Mouse (Mus musculus) adrenal gland, adult 18-20 months (tissue): ENCODE measurements around the gene Asphd2. TPM values are rescaled to one million over a fixed set of nuclear protein-coding genes. Genes with fewer than 3 reads are reported as not detected.
A peak's percentile ranks its signal among the peaks of the same experiment; 100 is the strongest.
"Not testable (repeated sequence)": the region's sequence is repeated elsewhere in the genome, so short reads cannot be mapped to it uniquely, and the experiment has no call there.

Experiments
- DNase-seq, 2 experiments: peaks; one replicate each; pipeline ENCODE4 v3.0.0; 2021 to 2022; ENCODE audit warnings: low spot score in 2 of 2
- long read RNA-seq, 2 experiments: library from polyadenylated mRNA; stranded (forward); transcript quantifications; one replicate each; pipeline ENCODE4 v2.0.0; 2021
- total RNA-seq, 2 experiments: library from RNA; stranded (reverse); gene quantifications; 1 replicate in 1 of 2; 2 replicates in 1 of 2; pipeline ENCODE4 v1.2.3; 2021

Gene Asphd2
- total RNA-seq = 1 to 10 TPM; 3.4 to 4.3 TPM
- long read RNA-seq, experiment 1, partial matches to known transcripts = 0 of 6 reads
- long read RNA-seq, experiment 1, other reads (novel, unspliced or antisense) = 6 of 6 reads
- long read RNA-seq, experiment 2, partial matches to known transcripts = 0 of 17 reads
- long read RNA-seq, experiment 2, other reads (novel, unspliced or antisense) = 16 of 17 reads

- DNase-seq = no peak
These were observed at the start of gene Asphd2 for GRCm38 (mm10) chr5:112394779-112395443. Gene Asphd2 (minus strand): TSS chr5:112394866.

- no peak for DNase-seq
These were observed 43.9 kb upstream of the Asphd2 start for GRCm38 (mm10) chr5:112438535-112438934.

- peak; percentile 76 to 77 for DNase-seq
These were observed 38.3 kb upstream of the Asphd2 start for GRCm38 (mm10) chr5:112433004-112433403.

- DNase-seq = no peak
These were observed 37.4 kb upstream of the Asphd2 start for GRCm38 (mm10) chr5:112432033-112432432.

DNA sequence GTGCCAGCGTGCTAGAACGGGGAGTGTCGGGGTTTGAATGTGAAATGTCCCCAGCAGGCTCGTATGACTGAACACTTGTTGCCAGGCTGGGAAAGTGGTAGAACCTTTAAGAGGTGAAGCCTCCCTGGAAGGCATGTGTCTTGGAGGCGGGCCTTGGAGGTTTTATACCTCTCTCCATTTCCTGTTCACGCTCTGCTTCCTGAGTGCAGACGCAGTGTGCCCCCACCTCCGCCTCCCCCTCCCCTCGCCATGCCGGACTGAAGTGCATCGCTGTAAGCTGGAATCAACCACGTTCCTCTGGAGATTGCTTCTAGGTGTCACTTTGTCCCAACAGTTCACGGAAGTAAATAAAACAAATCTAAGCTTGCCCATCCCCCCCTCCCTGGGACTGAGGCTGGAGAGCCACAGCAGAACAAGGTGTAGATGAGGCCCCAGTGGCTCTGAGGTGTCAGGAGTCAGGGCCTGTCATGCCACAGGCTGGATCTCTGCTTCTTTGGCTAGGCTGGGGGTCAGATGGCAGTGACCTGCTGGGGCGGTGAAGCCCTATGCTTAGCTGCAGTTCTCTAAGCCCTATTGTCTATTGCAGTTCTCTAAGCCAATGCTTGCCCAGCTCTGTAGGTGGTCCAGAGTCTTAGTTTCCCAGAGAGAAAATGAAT lies 36.6 kb upstream of the Asphd2 start:
- DNase-seq = no peak

DNA sequence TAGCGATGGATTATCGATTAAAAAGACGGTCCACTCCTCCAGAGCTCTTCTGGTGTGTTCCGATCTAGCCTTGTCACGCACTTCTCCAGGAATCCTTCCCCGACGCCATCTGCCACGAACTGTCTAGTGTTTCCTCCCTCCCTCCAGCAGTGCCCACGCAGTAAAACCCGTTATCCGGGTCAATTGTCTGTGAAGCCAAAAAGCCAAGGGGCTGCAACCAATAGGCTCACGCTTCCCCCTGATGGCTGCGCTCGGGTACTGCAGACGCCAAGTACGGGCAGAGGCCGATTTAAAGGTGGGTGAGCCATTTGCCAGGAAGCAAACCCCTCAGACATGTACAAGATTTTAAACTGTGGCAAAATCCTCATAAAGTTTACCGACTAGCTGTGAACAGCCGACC lies 34.3 kb upstream of the Asphd2 start:
- DNase-seq = peak; percentile 61 to 65

- DNase-seq = peak; percentile 66 to 67
These were observed 32.6 kb upstream of the Asphd2 start for GRCm38 (mm10) chr5:112427283-112427682.

DNA sequence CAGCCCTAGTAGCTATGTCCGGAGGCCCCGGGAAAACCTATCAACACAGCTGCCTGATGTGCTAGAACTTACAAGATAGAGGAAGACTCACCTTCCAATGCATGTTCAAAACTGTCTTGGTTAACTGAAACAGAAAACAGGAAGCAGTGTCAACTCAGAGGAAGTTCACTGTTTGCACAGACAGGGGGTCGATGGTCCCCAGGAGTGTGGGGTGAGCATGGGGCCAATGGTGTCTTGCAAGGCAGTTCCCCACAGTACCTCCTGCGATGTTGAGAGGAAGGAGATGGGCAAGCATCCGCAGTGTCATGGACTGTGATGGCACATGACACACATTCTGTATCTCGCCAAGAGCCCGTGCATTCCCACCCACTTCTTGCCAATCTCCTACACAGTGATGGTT lies 32.0 kb upstream of the Asphd2 start:
- DNase-seq = peak in 1 of 2 experiments; percentile 6

DNA sequence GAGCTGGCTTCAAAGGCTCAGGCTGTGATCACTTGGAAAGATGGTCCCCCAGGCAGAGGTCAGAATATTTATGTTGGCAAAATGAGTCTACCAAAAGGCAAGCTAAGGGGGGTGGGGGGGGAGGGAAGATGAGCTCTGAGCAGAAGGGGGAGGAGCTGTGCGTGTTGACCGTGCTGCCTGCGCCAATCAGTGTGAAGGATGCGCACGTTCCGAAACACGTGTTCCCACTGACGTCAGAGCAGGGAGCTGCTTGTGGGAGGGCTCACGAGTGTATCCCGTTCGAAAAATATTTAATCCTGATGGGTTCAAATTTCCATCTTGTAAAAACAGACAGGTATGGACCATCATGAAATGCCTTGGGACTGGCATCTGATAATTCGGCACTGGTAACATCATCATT lies 24.9 kb upstream of the Asphd2 start:
- DNase-seq = no peak

DNA sequence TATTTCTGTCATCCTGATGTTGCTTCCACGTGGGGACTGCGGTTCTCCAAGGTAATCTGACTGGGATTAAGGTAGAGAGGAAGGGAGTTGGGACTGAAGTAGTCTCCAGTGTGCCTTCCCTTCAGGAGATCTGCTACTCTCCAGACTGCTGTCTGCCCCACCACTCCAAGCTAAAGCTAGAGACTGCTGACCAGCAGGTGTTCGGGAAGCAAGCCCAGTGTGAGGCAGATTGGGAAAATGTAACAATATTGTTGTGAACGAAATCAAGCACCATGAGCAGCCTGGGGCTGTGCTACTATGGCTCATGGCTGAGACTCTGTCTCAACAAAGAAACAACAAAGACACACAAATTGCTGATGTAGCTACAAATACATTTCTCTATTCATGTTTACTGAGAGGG lies 23.4 kb upstream of the Asphd2 start:
- no peak for DNase-seq

DNA sequence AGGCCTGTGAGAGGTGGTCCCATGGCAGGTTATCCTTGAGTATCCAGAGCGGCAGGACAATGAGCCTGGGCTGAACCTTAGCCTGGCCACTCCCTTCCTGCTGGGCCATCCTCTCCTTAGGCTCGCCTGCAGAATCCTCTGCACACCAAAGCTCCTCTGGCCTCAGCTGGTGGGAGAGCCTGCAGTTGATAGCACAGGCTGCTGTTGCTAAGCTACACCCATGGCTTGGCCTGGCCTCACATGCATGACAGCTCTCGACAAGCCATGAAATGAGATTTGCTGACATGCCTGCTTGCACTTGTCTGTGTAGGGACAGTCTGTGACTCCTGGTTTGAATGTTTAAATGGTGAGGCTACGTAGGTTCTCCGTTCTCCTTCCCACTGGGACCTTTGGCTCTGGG lies 22.0 kb upstream of the Asphd2 start:
- no peak for DNase-seq

DNA sequence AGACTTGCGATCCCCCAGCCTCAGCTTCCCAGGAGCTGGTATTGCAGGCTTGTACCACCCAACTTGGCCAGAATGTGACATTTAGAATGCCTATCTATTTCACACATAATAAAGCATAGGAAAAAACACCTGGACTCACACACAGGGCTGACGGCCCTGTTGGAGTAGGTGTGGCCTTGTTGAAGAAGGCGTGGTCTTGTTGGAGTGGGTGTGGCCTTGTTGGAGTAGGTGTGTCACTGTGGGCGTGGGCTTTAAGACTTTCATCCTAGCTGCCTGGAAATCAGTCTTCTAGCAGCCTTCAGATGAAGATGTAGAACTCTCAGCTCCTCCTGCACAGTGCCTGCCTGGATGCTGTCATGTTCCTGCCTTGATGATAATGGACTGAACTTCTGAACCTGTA lies 18.1 kb upstream of the Asphd2 start:
- DNase-seq = not testable (repeated sequence)

DNA sequence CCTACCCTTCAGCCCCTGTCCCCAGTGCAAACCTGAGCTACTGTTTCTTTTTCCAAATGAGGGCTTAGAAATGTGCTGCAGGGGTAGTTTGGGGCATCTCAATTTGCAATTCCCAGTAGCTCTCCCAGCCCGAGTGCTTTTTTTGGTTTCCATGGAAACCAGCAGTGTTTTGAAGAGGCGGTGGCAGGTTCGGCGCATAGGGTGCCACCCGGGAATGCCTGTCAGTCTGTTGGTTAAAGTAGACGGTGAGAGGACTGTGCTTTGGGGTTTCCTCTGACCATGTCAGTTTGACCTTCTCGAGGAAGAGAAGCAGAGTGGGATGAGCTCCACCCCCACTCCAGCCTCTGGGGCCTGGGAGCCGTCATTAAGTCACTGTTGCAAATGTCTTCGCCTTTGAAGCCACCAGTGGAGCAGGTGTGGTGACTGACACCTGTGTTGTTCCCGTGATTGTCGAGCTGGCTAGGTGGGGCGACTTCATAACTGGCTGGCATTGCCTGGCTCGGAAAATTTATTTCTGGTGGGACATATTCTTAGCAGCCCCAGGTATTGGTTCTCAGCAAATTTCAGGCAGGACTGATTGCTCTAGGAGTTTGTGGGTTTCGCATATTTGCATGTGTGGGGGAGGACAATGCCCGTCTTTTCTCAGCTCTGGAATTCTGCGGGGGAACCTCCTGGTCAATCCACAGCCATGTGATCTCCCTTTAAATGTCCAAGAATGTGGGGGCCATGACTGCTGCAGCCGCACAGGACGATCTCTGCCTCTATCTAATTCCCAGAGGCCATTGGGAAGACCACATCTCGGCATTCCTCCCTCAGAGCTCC lies 17.1 kb upstream of the Asphd2 start:
- DNase-seq = no peak

DNA sequence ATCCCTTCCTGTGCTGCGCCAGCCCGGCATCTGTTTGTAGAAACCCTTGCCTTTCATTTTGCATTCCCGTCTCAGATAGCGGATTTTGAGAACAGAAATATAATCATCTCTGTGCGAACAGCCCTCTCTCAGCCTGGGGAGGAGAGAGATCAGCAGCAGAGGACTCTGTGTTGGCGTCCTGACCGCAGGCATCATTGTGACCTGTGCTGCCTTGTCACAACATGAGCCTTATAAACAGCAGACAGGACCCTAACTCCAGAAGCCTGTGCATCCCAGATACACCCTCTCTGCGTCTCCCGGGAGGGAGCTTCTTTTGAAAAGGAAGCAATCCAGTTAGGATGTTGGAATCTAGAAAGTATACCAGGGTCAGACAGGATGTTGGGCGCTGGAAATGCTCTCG lies 16.4 kb upstream of the Asphd2 start:
- no peak for DNase-seq

- no peak for DNase-seq
These were observed 14.6 kb upstream of the Asphd2 start for GRCm38 (mm10) chr5:112409274-112409673.

- no peak for DNase-seq
These were observed 11.4 kb upstream of the Asphd2 start for GRCm38 (mm10) chr5:112406017-112406416.

DNA sequence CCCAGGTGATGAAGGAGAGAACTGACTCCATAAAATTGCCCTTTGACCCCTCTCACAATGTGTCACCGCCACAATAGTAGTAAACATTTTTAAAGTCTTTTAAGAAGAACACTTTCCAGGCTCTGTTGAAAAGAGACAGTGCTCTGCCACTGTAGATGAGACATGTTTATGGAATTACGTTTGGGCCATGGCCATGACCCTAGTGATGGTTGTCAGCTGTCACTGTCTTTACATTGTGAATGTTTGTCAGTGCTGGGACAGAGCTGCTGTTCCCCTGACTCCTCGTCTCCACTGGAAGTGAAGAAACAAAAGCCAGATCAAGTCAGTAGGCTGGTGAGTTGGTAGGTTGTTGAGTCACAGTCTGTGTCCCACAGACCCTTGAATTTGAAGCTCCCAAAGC lies 7.8 kb upstream of the Asphd2 start:
- no peak for DNase-seq

DNA sequence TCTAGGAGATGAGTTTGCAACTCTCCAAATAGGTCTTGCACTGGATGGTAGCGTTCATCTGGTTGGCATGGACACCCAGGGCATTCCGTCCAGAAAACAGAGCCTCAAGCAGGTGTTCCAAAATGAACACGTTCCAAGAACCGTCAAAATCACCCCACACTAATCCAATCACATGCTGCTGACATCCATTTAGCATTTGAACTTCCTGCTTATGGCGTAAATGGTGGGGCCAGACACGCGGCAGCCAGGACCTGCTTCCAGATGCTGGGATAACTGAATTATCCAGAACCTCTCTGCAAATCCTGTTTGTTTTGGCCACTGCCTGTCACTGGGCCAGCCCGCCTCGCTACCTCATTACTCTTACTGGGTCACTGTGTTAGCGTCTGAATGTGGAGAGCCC lies 4.6 kb upstream of the Asphd2 start:
- no peak for DNase-seq

GRCm38 (mm10) chr5:112396066-112396465 lies 1.4 kb upstream of the Asphd2 start:
- DNase-seq = no peak

DNA sequence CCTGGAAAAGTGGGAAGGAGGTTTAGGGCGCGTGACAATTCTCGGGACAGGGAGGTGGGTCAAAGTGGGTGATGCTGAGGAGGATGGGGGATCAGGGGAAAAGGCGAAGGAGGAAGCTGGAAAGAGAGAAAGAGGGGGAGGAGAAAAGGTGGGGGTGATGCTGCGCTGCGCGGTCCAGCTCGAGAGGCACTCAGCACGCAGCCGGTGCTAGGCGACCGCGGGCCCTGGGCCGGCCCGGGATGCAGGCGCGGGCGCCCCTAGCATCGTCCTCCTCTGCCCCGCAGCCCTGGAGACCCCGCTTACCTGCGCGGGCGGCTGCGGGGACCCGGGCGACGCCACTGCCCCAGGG lies 277 bp downstream of the Asphd2 start:
- no peak for DNase-seq

DNA sequence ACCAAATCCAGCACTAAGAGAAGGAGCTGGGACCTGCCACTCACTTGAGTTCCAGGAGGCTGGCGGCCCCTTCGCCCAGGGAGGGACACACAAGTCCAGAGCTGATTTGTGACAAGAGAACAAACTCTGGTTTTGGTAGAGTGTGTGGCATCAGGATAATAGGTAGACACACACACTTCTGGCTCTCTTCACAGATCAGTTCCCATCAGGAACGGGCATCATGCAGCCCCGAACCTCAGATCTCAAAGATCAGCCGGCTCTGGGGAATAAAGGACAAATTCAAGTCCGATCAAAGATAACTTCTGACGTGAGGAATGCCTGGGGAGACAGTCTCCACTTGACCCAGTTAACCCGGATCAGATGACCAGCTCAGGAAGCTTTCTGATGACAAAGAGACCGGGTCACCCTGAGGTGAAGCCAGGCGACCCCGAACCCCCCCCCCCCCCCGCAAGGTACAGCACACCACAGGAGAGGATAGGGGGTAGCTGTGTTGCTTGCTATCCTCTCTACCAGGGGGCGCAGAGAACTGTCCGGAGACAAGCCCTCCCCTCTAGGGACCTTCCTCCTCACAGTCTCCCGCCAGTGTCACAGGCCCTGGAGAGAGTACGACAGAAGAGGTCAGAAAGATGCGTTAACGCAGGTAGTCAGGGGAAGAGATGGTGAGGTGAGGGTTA lies 788 bp downstream of the Asphd2 start:
- DNase-seq = no peak
